Mouse (Mus musculus): ENCODE measurements at regions not wholly inside any gene's neighbourhood (a gene's known extent, or its start where the extent isn't known, plus 50 kb on each side); places are given as distances from the start of the nearest gene placed in this dataset.

GRCm38 (mm10) chr14:9161336-9161735 lies 495.3 kb upstream of the 4930452B06Rik start:
- no peak for DNase-seq

GRCm38 (mm10) chr14:9157941-9158340 lies 491.9 kb upstream of the 4930452B06Rik start:
- DNase-seq = no peak

- DNase-seq = no peak
Measured at GRCm38 (mm10) chr14:9150841-9151240, 484.8 kb upstream of the 4930452B06Rik start.

- no peak for DNase-seq
Measured at GRCm38 (mm10) chr14:9146595-9147219, 480.7 kb upstream of the 4930452B06Rik start.

- no peak for DNase-seq
Measured at GRCm38 (mm10) chr14:9105708-9106107, 439.7 kb upstream of the 4930452B06Rik start.

GRCm38 (mm10) chr14:9089625-9090326 lies 423.7 kb upstream of the 4930452B06Rik start:
- DNase-seq = no peak

- DNase-seq = no peak
Measured at GRCm38 (mm10) chr14:9087103-9087502, 421.1 kb upstream of the 4930452B06Rik start.

GRCm38 (mm10) chr14:9079632-9080031 lies 413.6 kb upstream of the 4930452B06Rik start:
- no peak for DNase-seq

GRCm38 (mm10) chr14:9079014-9079413 lies 413.0 kb upstream of the 4930452B06Rik start:
- DNase-seq = no peak

- DNase-seq = no peak
Measured at GRCm38 (mm10) chr14:9071176-9071575, 405.1 kb upstream of the 4930452B06Rik start.

GRCm38 (mm10) chr14:9060058-9060457 lies 394.0 kb upstream of the 4930452B06Rik start:
- DNase-seq = no peak

GRCm38 (mm10) chr14:9028811-9029210 lies 362.8 kb upstream of the 4930452B06Rik start:
- peak; percentile 6 for DNase-seq

- no peak for DNase-seq
Measured at GRCm38 (mm10) chr14:9015826-9016225, 349.8 kb upstream of the 4930452B06Rik start.

- DNase-seq = no peak
Measured at GRCm38 (mm10) chr14:9003034-9003433, 337.0 kb upstream of the 4930452B06Rik start.

GRCm38 (mm10) chr14:9000408-9001092 lies 334.5 kb upstream of the 4930452B06Rik start:
- DNase-seq = no peak

- DNase-seq = no peak
Measured at GRCm38 (mm10) chr14:8999815-9000214, 333.8 kb upstream of the 4930452B06Rik start.

GRCm38 (mm10) chr14:8993421-8993820 lies 327.4 kb upstream of the 4930452B06Rik start:
- DNase-seq = no peak

GRCm38 (mm10) chr14:8985086-8985793 lies 319.2 kb upstream of the 4930452B06Rik start:
- no peak for DNase-seq

- no peak for DNase-seq
Measured at GRCm38 (mm10) chr14:8961554-8961953, 295.5 kb upstream of the 4930452B06Rik start.

- no peak for DNase-seq
Measured at GRCm38 (mm10) chr14:8952853-8953397, 286.9 kb upstream of the 4930452B06Rik start.

GRCm38 (mm10) chr14:8948751-8949150 lies 282.7 kb upstream of the 4930452B06Rik start:
- DNase-seq = no peak

- DNase-seq = no peak
Measured at GRCm38 (mm10) chr14:8946851-8947625, 281.0 kb upstream of the 4930452B06Rik start.

Measured in kidney, adult 9 months (tissue).